Comparison of ENCODE assay signal across 10 mouse cellular contexts in the genomic region with DNA sequence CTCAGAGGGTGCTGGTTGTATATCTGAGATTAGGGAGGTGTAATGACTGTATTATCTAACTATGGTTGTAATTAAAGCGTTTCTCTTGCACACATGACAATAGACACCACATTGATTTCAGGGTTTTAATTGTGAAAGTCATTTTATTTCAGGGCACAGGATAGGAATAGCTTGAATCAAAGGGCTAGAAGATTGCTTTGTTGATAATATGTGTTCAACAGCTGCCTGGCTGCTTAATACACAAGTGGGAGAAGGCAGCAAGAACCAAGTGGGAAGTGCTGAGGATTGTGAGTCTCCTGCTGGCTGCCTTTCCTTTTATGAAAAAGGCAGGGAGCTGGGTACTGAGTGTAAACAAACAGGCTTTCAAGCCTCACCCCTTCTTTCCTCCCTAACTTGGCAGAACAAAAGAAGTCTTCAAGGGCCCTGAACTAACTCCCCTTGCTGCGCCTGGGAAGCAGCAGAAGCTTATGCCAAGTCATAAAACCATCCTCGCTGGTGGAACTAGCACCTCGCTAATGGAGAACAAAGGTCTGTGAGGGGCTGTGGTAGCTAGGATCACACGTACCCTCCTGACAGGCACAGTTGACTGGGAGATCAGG.
DNase-seq lines count a peak whose midpoint lies in the region; ATAC-seq lines count a peak whose summit lies in the region.
"Had no signal": no experiment of that assay in that cellular context is flagged by ENCODE, and none has a peak within 500 bp of the region (broad histone marks: within the 10 kb centered on the region; RNA-seq: fewer than 3 reads in every experiment).

No protein-coding gene starts in this region.

- peaks cover 4% of the 10 kb centered on the region; the same call in 1 of the 2 replicates for H3K27me3 ChIP-seq in hindbrain, embryonic 10.5 days (ENCODE audit: insufficient read depth, poor library complexity, severe bottlenecking)
- no peaks in the 10 kb centered on the region for H3K27me3 ChIP-seq in stomach, embryonic 16.5 days (ENCODE audit: control insufficient read depth, insufficient read depth, low read length)
- H3K27me3 ChIP-seq: megakaryocyte, embryonic 14.5 days had no signal

- H3K4me3 ChIP-seq in hindbrain, embryonic 10.5 days: no peak overlapping the region; the same call in 1 of the 2 replicates
- H3K4me3 ChIP-seq in stomach, embryonic 16.5 days (replicated peaks; ENCODE audit: low read length): no peak overlapping the region
- H3K4me3 ChIP-seq: megakaryocyte, embryonic 14.5 days had no signal

- H3K4me1 ChIP-seq in hindbrain, embryonic 10.5 days (replicated peaks): peaks cover 26% of the 10 kb centered on the region
- peaks cover 11% of the 10 kb centered on the region for H3K4me1 ChIP-seq in stomach, embryonic 16.5 days (ENCODE audit: control insufficient read depth, insufficient read depth, low read length)

- no peak overlapping the region for H3K9ac ChIP-seq in stomach, embryonic 16.5 days (ENCODE audit: low read length)

- peak; percentile 79 for ATAC-seq in stomach, embryonic 16.5 days (ENCODE audit: insufficient read depth, low FRiP score)

- intact Hi-C loops in left cerebral cortex, postnatal 14 days (cut with DNase I): no loop called here

- 4% methylated on average over 5 of the region's 5 CpGs for WGBS in hindbrain, embryonic 10.5 days
- WGBS in stomach, embryonic 16.5 days: 21% methylated on average over 5 of the region's 5 CpGs

- no peaks in the 10 kb centered on the region for H3K36me3 ChIP-seq in hindbrain, embryonic 10.5 days
- H3K36me3 ChIP-seq in stomach, embryonic 16.5 days (ENCODE audit: control insufficient read depth, insufficient read depth, low read length): no peaks in the 10 kb centered on the region

- DNase-seq in ovary, adult 18-20 months (ENCODE audit: low spot score): peak; percentile 8
- no peak for DNase-seq in ovary, postnatal 14 days (ENCODE audit: low spot score)
- DNase-seq in hindbrain, embryonic 10.5 days (ENCODE audit: low spot score): peak; percentile 30
- peak; percentile 29 for DNase-seq in lung, postnatal 14 days
- no peak for DNase-seq in adipocyte (ENCODE audit: low spot score)
- no peak for DNase-seq in right cerebral cortex, adult 2 months (ENCODE audit: low spot score in 2 of 2)
- no peak for DNase-seq in left cerebral cortex, postnatal 14 days (ENCODE audit: low spot score in 2 of 2)
- DNase-seq: cerebellum, adult 11 months had no signal

- peak overlapping the region; percentile 83 for H3K27ac ChIP-seq in hindbrain, embryonic 10.5 days
- peak overlapping the region; percentile 75 for H3K27ac ChIP-seq in stomach, embryonic 16.5 days (ENCODE audit: low read length)

- no peaks in the 10 kb centered on the region for H3K9me3 ChIP-seq in hindbrain, embryonic 10.5 days
- no peaks in the 10 kb centered on the region for H3K9me3 ChIP-seq in stomach, embryonic 16.5 days (replicated peaks; ENCODE audit: control insufficient read depth, low read length)
- H3K9me3 ChIP-seq: megakaryocyte, embryonic 14.5 days had no signal

- H3K4me2 ChIP-seq in stomach, embryonic 16.5 days (ENCODE audit: low read depth, low read length): no peak overlapping the region

Comparison
In these comparisons a context has a peak if more than half of its experiments do, and no peak if none do; other contexts are left out.
1. DNase-seq: peak in ovary, adult 18-20 months (single experiment), hindbrain, embryonic 10.5 days (single experiment) and lung, postnatal 14 days (single experiment); none in ovary, postnatal 14 days (single experiment), adipocyte (single experiment), right cerebral cortex, adult 2 months (0 of 2) and left cerebral cortex, postnatal 14 days (0 of 2).